Mouse (Mus musculus) liver, embryonic 12.5 days (tissue): Measurements from ENCODE around the gene H2-T23. TPM values are rescaled to one million over a fixed set of nuclear protein-coding genes. Genes with fewer than 3 reads are reported as not detected.
"Not testable (repeated sequence)": the region's sequence is repeated elsewhere in the genome, so short reads cannot be mapped to it uniquely, and the experiment has no call there.

Experiments used
- ATAC-seq: fragments of 200-750 bp; cut with Nextera tagmentation; 2 replicates; pipeline ENCODE4 v1.8.0; 2017; ENCODE audit warnings: moderate number of reproducible peaks, mild to moderate bottlenecking, moderate library complexity
- H3K27ac ChIP-seq: fragments of 300-500 bp; sonication (generic); 2 replicates; pipeline ENCODE4 v1.5.1; 2016; ENCODE audit warnings: mild to moderate bottlenecking
- H3K27me3 ChIP-seq: fragments of 300-500 bp; sonication (generic); replicated peaks from 2 replicates; pipeline ENCODE4 v1.6.1; 2016; ENCODE audit warnings: mild to moderate bottlenecking, moderate library complexity
- H3K36me3 ChIP-seq: fragments of 300-500 bp; sonication (generic); 2 replicates; pipeline ENCODE4 v1.6.1; 2016; ENCODE audit warnings: mild to moderate bottlenecking, moderate library complexity
- H3K4me1 ChIP-seq: fragments of 300-500 bp; sonication (generic); 2 replicates; pipeline ENCODE4 v1.6.1; 2016
- H3K4me2 ChIP-seq: fragments of 300-500 bp; sonication (generic); 2 replicates; pipeline ENCODE4 v1.6.1; 2016; ENCODE audit warnings: mild to moderate bottlenecking, moderate library complexity
- H3K4me3 ChIP-seq: fragments of 300-500 bp; sonication (generic); 2 replicates; pipeline ENCODE4 v1.5.1; 2016; ENCODE audit warnings: mild to moderate bottlenecking, moderate library complexity
- H3K9ac ChIP-seq: fragments of 300-500 bp; sonication (generic); 2 replicates; pipeline ENCODE4 v1.6.1; 2016; ENCODE audit warnings: mild to moderate bottlenecking, moderate library complexity
- H3K9me3 ChIP-seq: fragments of 300-500 bp; sonication (generic); replicated peaks from 2 replicates; pipeline ENCODE4 v1.6.1; 2016; ENCODE audit warnings: mild to moderate bottlenecking, moderate library complexity
- WGBS: fragments of 180-500 bp; shearing (Covaris S2); methylation state at CpG from one replicate; pipeline ENCODE4 v1.1.7; 2016; ENCODE audit not compliant: insufficient replicate concordance; 5-methylcytosine and 5-hydroxymethylcytosine counted together
- polyA plus RNA-seq: library from polyadenylated mRNA; unstranded; fragments of >200 nt; fragmentation: Nextera tagmentation; extraction: Ambion mirVana; gene quantifications from 2 replicates; pipeline ENCODE4 v1.2.1, GENCODE M21; 2016

Gene H2-T23
- polyA plus RNA-seq, 1 experiment from 2014 or later = 20.5 TPM

GRCm38 (mm10) chr17:36021309-36021708 is 11.3 kb downstream of the H2-T23 start:
- 0 out of 2 replicates have a peak, but pooled peaks have one; percentile 23 for ATAC-seq

GRCm38 (mm10) chr17:36020191-36021073 is 12.2 kb downstream of the H2-T23 start, which contains the start of gene H2-T24:
H2-T24 (minus strand) TSS chr17:36020560.
- Histone ChIP-seq H3K4me2 (peak within 1 kb of the TSS; percentile 71), H3K4me3 (peak within 1 kb of the TSS; percentile 58), H3K4me1 (peaks cover 84% of the 10 kb centered on the region), H3K27me3 (no peaks in the 10 kb centered on the region), H3K9ac (peak within 1 kb of the TSS; percentile 63), H3K9me3 (no peaks in the 10 kb centered on the region), H3K27ac (peak within 1 kb of the TSS; percentile 91), H3K36me3 (peaks cover 27% of the 10 kb centered on the region)
- WGBS = 14% methylated on average over 15 of the region's 15 CpGs
- peak; percentile 86 for ATAC-seq

More at GRCm38 (mm10) chr17:36021309-36021708, 11.3 kb downstream of the H2-T23 start:
- peak overlapping the region; percentile 63 for H3K9ac ChIP-seq
- H3K4me3 ChIP-seq = peak overlapping the region; percentile 58
- H3K9me3 ChIP-seq = no peaks in the 10 kb centered on the region
- peaks cover 78% of the 10 kb centered on the region for H3K4me1 ChIP-seq
- H3K4me2 ChIP-seq = peak overlapping the region; percentile 71
- H3K27me3 ChIP-seq = no peaks in the 10 kb centered on the region
- WGBS = 76% methylated on average over 1 of the region's 1 CpGs
- peaks cover 18% of the 10 kb centered on the region for H3K36me3 ChIP-seq
- peak overlapping the region; percentile 91 for H3K27ac ChIP-seq

- H3K4me2 ChIP-seq = peak overlapping the region; percentile 71
- peak overlapping the region; percentile 63 for H3K9ac ChIP-seq
- peaks cover 36% of the 10 kb centered on the region for H3K36me3 ChIP-seq
- H3K27me3 ChIP-seq = no peaks in the 10 kb centered on the region
- no peak for ATAC-seq
- H3K4me3 ChIP-seq = peak overlapping the region; percentile 58
- H3K27ac ChIP-seq = peak overlapping the region; percentile 91
- H3K4me1 ChIP-seq = peaks cover 78% of the 10 kb centered on the region
- H3K9me3 ChIP-seq = no peaks in the 10 kb centered on the region
- 66% methylated on average over 3 of the region's 3 CpGs for whole genome bisulfite sequencing
Observed at GRCm38 (mm10) chr17:36019519-36019918, 13.1 kb downstream of the H2-T23 start.

- peak overlapping the region; percentile 58 for H3K4me3 ChIP-seq
- H3K9me3 ChIP-seq = no peaks in the 10 kb centered on the region
- no peaks in the 10 kb centered on the region for H3K27me3 ChIP-seq
- H3K27ac ChIP-seq = peak overlapping the region; percentile 91; the same call in 1 of the 2 replicates
- 32% methylated on average over 2 of the region's 2 CpGs for WGBS
- H3K36me3 ChIP-seq = peaks cover 41% of the 10 kb centered on the region
- H3K9ac ChIP-seq = peak overlapping the region; percentile 63
- no peak for ATAC-seq
- peak overlapping the region; percentile 71 for H3K4me2 ChIP-seq
- H3K4me1 ChIP-seq = peaks cover 72% of the 10 kb centered on the region
Observed at GRCm38 (mm10) chr17:36018979-36019378, 13.7 kb downstream of the H2-T23 start.

GRCm38 (mm10) chr17:36017046-36017445 is 15.6 kb downstream of the H2-T23 start:
- Histone ChIP-seq H3K27me3 (no peaks in the 10 kb centered on the region), H3K4me1 (peaks cover 56% of the 10 kb centered on the region), H3K36me3 (peaks cover 42% of the 10 kb centered on the region), H3K9ac (no peak overlapping the region), H3K4me2 (peak overlapping the region; percentile 16; the same call in 1 of the 2 replicates), H3K4me3 (no peak overlapping the region), H3K27ac (0 out of 2 replicates have a peak overlapping the region, but pooled peaks have one; percentile 25), H3K9me3 (no peaks in the 10 kb centered on the region)
- ATAC-seq = no peak
- 74% methylated on average over 5 of the region's 5 CpGs for WGBS

GRCm38 (mm10) chr17:36014977-36015376 is 17.7 kb downstream of the H2-T23 start:
- no peak overlapping the region for H3K27ac ChIP-seq
- no peaks in the 10 kb centered on the region for H3K27me3 ChIP-seq
- no peak overlapping the region for H3K4me3 ChIP-seq
- peaks cover 38% of the 10 kb centered on the region for H3K36me3 ChIP-seq
- 85% methylated on average over 5 of the region's 5 CpGs for WGBS
- H3K9me3 ChIP-seq = no peaks in the 10 kb centered on the region
- H3K9ac ChIP-seq = no peak overlapping the region
- 0 out of 2 replicates have a peak, but pooled peaks have one; percentile 2 for ATAC-seq
- no peak overlapping the region for H3K4me2 ChIP-seq
- H3K4me1 ChIP-seq = peaks cover 39% of the 10 kb centered on the region

- H3K4me2 ChIP-seq, H3K27ac ChIP-seq, H3K27me3 ChIP-seq, ATAC-seq, H3K4me3 ChIP-seq, H3K9ac ChIP-seq: not testable (repeated sequence)
- 88% methylated on average over 7 of the region's 7 CpGs for WGBS
- H3K36me3 ChIP-seq = peaks cover 66% of the 10 kb centered on the region
- peaks cover 41% of the 10 kb centered on the region for H3K4me1 ChIP-seq
- H3K9me3 ChIP-seq = peaks cover 46% of the 10 kb centered on the region
Observed at GRCm38 (mm10) chr17:36004409-36004808, 28.2 kb downstream of the H2-T23 start.

- Histone ChIP-seq H3K4me1 (peaks cover 52% of the 10 kb centered on the region), H3K4me3 (no peak overlapping the region), H3K27me3 (no peaks in the 10 kb centered on the region), H3K9me3 (peaks cover 46% of the 10 kb centered on the region), H3K4me2 (no peak overlapping the region), H3K27ac (no peak overlapping the region), H3K9ac (no peak overlapping the region), H3K36me3 (peaks cover 67% of the 10 kb centered on the region)
- WGBS = 86% methylated on average over 7 of the region's 7 CpGs
- no peak for ATAC-seq
Observed at GRCm38 (mm10) chr17:36003331-36003730, 29.3 kb downstream of the H2-T23 start.

- Histone ChIP-seq H3K4me2 (peak overlapping the region; percentile 55), H3K9ac (no peak overlapping the region), H3K4me1 (peaks cover 65% of the 10 kb centered on the region), H3K27ac (peak overlapping the region; percentile 90), H3K9me3 (peaks cover 45% of the 10 kb centered on the region), H3K36me3 (peaks cover 66% of the 10 kb centered on the region), H3K27me3 (no peaks in the 10 kb centered on the region), H3K4me3 (0 out of 2 replicates have a peak overlapping the region, but pooled peaks have one; percentile 8)
- peak; percentile 87 for ATAC-seq
- WGBS = 47% methylated on average over 6 of the region's 6 CpGs
Observed at GRCm38 (mm10) chr17:36001966-36002365, 30.7 kb downstream of the H2-T23 start.

GRCm38 (mm10) chr17:36001121-36001897 is 31.3 kb downstream of the H2-T23 start:
- Histone ChIP-seq H3K36me3 (peaks cover 59% of the 10 kb centered on the region), H3K27me3 (no peaks in the 10 kb centered on the region), H3K4me3 (no peak overlapping the region), H3K9me3 (peaks cover 40% of the 10 kb centered on the region), H3K27ac (peak overlapping the region; percentile 90), H3K4me1 (peaks cover 71% of the 10 kb centered on the region), H3K9ac (no peak overlapping the region), H3K4me2 (peak overlapping the region; percentile 55)
- ATAC-seq = peak; percentile 55
- 78% methylated on average over 12 of the region's 12 CpGs for WGBS

GRCm38 (mm10) chr17:36000349-36000748 is 32.3 kb downstream of the H2-T23 start:
- no peak overlapping the region for H3K4me3 ChIP-seq
- peak overlapping the region; percentile 56 for H3K4me2 ChIP-seq
- peak overlapping the region; percentile 31; the same call in 1 of the 2 replicates for H3K9ac ChIP-seq
- H3K4me1 ChIP-seq = peaks cover 80% of the 10 kb centered on the region
- H3K36me3 ChIP-seq = peaks cover 50% of the 10 kb centered on the region
- WGBS = 80% methylated on average over 4 of the region's 4 CpGs
- peaks cover 30% of the 10 kb centered on the region for H3K9me3 ChIP-seq
- ATAC-seq = no peak
- H3K27ac ChIP-seq = peak overlapping the region; percentile 90; the same call in 1 of the 2 replicates
- H3K27me3 ChIP-seq = no peaks in the 10 kb centered on the region
